Mouse (Mus musculus) urinary bladder, postnatal 10 days (tissue): ENCODE data around the gene Bbs9.

Experiments
- DNase-seq: peaks from one replicate; pipeline ENCODE4 v3.0.0; 2022; ENCODE audit warnings: low spot score

The Bbs9 gene

DNA sequence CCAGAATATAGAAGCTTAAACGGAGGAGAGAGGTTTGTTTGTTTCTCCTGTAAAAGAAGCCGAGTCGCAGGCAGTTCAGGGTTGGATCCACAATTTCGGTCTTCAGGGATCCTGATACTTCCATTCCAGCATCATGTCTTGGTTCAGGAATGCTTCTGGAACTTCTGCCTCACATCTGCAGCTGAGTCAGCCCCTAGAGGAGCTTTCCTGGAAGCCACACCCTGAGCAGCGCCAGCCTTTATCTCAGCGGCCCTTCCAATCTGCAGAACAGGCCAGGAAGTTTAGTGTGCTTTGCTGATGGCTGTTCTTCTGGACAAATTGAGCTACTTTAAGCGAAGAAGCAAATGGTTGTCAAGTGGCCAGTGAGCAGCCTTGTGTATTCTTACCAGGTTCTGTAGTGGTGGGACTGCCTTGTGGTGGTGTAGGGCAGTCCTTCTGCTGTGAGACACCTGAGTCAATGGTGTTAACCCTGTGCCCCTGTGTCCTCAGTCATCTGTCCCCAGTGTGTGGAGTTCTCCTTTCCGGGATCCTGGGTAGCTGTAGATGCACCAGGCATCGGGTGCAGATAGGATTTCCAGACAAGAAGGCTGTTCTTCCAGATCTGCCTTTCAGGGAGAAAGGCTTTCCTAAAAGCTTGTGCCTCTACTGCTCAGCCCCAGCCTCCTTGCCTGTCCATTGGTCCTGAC is 157.4 kb downstream of the Bbs9 start:
- no peak for DNase-seq

DNA sequence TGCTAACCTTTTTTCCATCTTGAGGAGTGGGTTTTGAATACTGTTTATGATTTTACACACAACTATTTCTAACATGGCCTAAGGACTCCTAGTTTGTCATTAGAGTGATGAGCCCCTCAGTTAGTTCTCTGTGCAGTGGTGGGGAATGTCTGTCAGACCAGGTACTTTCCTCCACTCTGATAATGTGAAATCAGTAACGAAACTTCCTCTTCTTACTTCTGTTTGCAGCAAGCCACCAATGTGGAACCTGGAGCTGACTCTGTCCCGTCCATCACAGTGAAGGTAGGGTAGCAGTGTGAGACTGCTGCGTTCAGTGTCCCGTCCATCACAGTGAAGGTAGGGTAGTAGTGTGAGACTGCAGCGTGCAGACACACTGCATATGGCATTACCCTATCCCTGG is 163.0 kb downstream of the Bbs9 start:
- DNase-seq, result no peak

DNA sequence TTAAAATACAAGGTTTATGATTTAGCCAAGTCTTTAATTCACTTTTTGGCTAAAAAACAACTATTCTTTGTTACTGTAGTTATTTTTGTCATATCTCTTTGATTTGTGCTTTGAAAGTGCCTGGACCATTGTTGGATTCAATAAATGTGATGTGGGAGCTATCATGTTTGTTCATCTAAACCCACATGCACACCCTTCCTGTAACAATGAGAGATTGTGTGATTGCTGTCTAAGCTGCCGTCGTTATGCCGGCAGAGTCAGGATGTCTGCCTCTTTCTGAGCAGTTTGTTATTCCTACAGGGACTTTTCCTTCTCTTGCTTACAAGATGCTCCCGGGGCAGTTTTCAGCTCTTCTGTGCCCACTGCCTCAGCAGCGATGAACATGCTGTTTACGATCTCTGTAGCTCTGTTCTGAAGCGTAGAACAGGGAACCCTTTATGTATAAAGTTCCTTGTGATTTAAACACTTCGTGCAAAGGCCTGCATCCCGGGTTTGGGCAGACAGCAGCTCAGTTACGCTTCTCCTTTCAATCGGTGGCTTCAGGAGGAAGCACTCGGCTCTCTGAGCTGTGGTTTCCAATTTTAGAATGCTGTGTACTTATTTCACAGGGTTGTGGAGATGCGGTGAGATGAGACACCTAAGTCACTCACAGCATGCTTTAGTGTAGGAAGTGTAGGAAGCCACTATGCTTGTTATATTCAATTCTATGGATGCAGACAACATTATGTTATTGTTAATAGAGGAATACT is 165.3 kb downstream of the Bbs9 start:
- no peak for DNase-seq

DNA sequence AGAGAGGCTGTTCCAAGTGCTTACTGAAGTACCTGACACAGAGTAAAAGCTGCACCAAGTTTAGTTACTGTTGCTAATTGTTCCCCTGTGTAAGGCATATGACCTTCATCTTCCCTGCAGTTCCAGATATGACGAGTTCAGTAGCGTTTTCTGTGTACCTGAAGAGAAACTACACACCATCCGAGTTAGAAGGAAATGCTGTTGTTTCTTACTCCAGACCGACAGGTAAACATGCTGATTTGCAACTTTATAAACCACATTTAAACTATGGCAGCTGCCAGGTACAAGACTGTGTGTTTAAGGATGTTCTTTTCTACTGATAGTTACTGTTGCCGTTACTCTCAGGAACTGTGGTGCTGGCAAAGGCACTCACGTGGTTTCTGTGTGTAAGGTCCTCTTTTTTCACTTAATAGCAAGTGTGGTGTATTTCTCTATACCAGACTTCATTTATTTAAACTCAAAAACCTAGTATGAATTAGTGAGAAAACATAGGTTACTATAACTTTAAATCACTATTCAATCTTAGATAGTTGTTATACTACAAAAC is 170.4 kb downstream of the Bbs9 start:
- DNase-seq, result no peak

DNA sequence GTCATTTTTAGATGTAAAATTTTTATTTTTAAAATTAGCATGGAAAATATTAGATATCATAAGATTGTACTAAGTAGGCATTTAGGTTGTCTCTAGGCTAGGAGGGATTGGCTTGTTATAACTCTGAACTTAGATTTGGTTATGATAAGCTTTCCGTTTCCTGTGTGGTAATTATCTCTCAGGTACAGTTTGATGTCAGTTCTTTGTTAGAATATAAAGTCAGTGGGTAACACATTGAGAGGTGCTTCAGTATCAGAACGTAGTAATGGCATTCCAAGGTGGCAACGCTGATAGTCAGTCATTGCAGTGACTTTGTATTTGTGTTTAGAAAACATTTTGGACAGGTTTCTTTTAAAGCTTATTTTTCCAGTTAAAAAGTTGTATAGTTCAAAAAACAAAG is 170.9 kb downstream of the Bbs9 start:
- no peak for DNase-seq

DNA sequence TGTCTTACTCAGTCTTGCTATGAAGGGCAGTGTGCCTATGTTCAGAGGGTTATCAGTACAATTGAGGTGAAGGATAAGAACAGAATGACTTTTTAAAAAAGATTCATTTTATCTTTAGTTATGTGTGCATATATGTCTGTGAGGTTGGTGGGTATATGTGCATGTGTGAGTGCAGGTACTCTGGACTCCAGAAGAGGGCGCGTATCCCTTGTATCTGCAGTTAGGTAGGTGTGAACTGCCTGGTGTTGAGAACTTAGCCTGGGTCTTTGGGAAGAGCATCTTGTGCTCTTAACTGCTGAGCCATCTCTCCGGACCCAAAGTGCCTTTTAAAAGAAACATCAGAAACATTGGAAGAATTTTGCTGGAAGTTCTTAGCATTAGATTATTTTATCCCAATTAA is 172.6 kb downstream of the Bbs9 start:
- no peak for DNase-seq

DNA sequence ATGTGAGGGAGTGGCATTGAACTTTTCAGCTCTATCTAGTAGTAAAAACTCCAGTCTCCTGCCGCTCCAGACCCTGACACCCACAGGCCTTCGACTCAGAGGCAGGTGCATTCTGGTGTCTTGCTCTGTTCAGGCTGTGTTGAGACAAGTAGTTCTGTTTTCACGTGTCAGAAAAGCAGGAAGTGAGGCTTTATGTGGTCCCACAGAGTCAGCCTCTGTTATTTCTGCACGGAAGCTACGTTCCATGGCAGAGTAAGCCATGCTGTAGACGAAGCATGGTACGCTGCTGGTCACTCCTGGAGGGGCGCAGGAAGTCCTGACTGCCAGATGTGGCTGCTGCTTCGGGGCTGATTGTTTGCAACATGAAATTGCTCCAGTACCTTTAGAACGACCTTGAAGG is 174.1 kb downstream of the Bbs9 start:
- no peak for DNase-seq

DNA sequence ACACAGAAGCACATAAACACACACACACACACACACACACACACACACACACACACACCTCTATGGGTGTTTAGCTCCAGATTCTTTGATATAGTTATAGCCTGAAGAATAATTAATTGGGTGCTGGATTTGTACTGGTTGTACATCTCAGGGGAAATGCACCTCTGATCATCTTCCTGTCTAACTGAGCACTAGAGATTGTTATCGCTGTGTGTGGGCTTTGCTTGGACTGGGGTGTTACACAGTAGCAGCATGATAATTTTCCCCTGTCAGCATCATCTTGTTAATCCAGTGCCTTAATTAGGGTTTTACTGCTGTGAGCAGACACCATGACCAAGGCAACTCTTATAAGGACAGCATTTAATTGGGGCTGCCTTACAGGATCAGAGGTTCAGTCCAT is 175.3 kb downstream of the Bbs9 start:
- DNase-seq, result no peak

DNA sequence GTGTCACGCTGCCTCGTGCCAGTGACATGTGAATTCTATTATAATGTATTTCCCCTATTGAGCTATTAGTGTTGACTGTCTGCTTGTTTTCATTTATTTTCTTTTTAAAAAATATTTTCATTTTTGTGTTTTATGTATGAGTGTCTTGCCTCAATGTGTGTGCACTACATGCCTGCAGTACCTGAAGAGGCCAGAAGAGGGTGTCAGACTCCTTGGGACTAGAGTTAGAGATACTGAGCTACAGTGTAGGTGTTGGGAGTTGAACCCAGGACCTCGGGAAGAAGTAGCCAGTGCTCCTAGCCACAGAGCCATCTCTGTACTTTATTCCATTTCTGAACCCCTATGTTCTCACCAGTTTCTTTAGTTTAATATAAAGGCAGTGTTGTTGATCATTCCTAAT is 176.1 kb downstream of the Bbs9 start:
- DNase-seq, result no peak

DNA sequence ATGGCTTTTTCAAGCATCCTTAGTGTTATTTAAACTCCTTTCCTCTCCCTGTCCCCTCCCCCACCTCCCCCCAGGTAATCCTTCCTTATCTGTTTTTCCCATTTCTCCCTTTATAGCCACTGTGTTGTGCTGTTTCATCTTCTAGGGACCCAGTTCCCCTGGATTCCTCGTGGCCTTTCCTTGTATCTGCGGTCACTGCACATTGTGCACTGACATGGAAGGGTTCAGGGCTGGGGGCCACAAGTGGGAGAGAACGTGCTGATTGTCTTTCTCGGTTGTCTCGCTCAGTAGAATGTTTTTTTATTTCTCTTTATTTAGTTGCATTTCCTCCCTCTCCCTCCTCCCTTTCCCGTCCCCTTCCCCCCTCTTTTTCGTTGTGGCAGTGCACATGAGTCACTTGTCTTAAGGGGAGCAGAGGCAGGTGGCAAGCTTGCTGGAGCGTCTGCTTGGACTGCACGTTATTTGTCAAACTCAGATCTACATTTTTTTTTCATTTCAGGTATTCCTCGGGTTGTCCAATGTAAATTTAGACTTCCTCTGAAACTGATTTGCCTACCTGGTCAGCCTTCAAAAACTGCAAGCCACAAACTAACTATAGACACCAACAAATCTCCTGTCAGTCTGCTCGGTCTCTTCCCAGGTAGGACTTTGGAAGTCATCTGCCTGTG is 179.3 kb downstream of the Bbs9 start:
- DNase-seq, result no peak

DNA sequence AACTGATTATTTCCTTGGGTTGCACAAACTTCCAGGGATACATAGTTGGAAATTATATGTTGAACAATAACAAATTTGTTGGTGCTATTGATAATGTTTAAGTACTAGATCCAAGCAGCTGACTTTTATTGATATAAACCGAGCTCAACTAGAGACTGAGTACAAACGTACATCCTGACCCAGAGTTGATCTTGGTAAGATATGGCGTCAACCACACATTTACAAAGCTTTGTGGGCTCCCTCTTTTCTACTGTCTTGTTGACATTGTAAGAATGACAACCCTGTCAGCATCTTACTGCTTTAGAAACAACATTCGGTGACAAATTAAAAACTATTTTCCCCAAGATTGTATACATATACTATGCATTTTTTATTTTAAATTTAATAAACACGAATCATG is 181.7 kb downstream of the Bbs9 start:
- DNase-seq, result no peak

DNA sequence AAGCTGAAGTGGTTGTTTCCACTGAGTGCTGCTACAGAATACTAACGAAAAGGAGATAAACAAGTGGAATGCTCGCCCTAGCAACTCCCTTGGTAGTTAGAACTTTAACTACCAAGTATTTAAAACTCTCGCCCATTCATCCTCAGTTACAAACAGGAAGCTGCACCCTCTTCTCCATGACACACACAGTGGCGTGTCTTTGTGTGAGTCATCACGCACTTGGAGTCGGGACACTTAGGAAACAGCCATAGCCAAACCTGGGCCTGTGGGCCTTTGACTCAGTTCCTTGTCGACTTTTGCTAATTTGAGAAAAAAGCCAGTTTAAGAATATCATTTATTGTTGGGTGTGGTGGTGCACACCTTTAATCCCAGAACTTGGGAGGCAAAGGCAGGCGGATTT is 189.6 kb downstream of the Bbs9 start:
- DNase-seq, result no peak

DNA sequence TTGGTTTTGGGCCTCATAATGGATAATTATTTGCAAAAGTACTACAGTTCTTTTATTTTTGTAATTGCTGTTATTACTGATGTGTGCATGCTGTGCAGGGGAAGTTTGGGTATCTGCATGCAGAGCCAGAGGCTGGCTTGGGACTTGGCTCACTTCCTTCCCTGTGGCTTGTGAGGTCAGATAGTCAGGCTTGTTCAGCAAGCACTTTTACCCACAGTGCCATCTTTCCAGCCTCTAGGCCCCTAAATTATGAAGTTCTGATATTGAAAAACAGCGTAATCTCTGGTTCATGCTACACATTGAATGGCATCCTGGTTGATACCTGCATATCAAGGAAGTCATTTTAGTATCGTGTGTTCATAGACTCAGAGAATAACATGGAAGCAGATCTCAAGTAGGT is 197.4 kb downstream of the Bbs9 start:
- DNase-seq, result no peak

DNA sequence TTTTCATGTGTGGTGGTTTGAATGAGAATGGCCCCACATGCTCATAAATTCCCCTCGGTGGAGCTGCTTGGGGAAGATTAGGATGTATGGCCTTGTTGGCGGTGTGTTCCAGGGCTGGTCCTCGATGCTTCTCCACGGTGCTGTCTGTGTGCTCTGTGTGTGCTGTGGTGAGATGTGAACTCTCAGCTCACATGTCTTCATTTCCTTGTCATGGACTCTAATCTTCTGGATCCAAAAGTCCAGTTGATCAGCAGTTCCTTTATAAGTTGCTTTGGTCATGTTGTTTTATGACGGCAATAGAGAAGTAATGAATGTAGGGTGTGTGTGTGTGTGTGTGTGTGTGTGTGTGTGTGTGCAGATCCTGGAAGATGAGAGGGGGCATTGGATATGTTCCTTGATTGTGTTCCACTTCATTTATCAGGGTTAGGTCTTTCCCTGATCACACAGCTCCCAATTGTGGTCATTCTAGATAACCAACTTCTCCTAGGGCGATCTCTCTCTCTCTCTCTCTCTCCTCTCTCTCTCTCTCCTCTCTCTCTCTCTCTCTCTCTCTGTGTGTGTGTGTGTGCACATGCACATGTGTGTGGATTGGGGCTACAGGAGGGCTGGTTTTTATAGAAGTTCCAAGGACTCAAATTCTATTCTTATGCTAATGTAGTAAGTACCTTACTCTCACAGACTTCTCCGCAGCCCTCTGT is 201.8 kb downstream of the Bbs9 start:
- DNase-seq, result no peak

DNA sequence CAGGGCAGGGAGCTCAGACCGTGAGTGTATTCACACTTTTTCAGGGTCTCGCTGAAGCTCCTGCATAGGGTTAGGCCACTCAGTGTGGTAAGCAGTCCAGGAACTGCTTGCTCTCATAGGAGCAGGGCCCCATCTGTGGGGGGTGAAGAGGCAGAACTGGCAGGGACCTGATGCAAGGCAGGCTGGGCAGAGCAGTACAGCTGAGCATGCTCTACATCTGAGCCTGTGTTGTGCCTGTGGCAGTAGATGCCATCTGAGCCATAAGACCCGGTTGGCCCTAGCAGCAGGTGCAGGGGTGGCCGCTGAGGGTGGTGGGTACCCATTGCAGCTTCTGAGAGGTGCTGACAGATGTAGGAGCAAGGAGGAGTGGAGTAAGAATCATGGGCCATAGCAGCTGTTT is 202.5 kb downstream of the Bbs9 start:
- DNase-seq, result no peak

DNA sequence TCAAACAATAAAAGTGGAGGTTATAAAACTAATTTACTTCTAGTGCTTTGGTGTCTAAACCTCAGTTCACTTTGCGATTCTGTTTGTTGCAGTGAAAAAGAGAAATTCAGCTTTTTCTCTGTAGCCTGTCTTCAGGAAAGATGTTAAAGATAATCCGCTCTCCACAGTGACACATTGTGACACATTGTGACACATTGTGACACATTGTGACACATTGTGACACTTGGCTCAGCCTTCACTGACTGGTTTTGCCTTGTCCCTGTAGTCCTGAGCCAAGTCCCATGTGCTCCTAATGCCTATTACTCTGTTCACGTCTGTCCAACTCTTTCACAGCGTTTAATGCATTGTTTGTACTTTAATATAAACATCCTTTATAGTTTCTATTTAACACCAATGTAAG is 203.0 kb downstream of the Bbs9 start:
- no peak for DNase-seq

DNA sequence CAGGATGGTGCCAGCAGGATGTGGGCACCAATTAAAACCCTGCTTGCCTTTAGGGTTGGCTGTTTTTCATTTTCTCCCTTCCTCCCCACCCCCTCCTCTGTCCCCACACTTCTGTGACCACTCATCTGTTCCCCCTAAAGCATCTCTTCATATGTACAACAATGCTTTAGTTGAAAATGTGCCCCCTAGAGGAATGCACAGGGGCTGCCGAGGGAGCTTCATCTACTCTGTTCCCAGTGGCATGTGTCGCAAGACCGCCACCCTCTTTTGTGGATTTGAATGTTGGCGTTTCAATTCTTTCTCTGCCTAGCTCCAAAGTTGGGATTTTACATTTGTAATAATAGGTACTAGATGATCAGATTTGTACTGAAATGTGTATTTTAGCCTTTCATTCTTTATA is 204.0 kb downstream of the Bbs9 start:
- DNase-seq, result no peak

DNA sequence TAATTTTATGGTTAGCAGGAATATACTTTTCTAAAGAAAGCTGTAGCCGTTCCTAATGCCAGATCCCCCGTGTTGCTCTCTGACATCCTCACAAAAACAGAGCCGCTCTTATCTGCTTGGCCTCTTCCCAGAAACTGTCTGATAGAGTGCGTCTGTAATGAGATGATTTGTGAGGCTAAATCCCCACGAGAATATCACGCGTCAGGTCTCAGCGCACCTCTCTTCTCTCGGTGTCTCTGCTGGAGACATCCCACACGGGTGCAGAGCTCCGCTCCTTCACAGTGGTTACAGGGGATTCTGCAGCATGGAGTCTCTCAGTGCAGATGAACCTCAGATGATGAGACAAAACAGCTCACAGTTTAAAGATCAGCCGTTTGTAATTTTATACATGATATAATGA is 204.5 kb downstream of the Bbs9 start:
- DNase-seq, result no peak

DNA sequence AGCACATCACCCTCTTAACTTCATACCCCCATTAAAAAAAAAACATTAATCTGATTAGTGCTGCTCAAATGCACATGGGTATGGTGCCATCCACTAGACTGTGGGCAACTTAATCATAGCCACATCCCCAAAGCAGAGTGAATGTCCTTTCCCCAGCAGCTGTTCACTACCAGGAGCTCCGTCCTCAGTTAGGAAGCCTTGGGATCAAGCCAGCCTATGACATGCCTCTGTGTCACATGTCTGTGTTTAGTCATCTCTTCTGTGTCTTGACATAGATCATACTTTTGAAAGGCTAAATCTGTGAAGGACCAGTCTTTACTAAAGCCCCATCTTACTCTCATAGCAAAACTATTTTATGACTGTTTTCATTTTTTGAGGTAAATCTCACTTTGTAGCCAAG is 205.0 kb downstream of the Bbs9 start:
- DNase-seq, result no peak

DNA sequence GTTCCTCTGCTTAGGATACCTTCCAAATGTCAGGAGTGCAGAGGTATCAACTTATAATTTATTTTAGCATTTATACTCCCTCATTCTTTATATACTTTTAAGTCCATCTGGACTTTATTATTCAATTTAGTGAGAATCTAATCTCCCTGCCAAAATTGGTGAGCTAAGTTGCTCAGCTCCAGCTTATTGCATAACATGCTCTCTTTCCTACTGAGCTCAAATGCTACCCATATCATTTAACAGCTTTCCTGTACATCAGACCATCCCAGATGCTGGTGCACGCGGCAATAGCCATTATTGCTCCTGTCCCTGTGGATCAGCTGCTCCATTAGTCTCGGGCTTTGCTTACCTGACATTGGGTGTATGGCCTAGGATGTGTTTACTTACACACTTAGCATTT is 208.3 kb downstream of the Bbs9 start:
- DNase-seq, result no peak

DNA sequence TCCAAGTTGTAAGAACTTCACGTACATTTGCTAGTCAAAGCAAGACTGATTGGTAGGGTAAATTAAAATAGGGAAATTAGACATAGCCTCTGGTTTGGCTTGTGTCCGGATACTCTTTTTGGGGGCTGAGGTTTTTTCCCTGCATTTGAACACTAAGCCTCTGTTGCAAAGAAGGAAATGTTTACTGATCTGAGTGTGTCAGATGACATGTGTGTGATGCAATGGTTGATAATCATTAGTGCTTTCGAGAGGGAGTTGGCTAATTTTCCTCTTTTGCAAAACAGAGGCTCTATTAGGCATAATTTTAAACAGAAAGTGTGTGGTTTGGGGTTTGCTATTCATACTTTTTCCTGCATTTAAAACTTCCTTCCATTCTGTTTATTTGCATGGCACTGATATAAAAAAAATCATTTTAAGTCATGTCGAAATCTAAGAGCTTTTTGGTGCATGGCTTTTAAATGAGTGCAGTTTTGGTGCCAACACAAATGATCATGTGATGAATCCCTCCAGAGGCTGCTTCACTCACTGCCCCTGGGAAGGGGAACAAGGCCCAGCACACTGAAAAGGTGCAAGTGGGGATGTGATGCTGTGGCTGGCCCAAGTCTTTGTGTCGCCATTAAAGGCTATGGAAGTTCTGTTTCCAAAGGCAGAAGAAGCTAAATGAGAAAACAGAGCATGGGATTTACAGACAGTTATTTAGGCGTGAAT is 211.4 kb downstream of the Bbs9 start:
- no peak for DNase-seq

DNA sequence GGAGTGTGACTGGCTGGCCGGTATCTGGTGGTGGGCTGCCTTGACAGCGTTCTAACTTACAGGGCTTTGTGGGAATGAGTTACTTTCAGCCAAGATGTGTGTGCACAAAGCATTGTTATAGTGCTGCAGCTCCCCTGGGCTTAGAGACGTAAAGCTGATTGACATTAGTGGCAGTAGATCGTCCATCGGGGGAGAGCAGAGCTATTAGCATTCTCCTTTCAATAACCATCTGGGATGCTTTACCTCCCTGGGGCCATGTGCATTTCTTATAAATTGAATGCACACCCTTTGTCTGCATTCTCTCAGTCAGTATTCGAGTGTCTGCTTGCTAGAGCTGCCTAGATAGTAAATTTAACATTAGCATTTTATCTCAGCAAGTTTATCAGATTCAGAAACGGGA is 214.7 kb downstream of the Bbs9 start:
- DNase-seq, result no peak
